16 mouse cellular contexts compared by ENCODE assay signal in genomic region chr9:120292488-120292887, GRCm38 (mm10). TPM values are rescaled to one million over a fixed set of nuclear protein-coding genes. Genes with fewer than 3 reads are reported as not detected.
"Had no signal": no experiment of that assay in that cellular context is flagged by ENCODE, and none has a peak within 500 bp of the region (broad histone marks: within the 10 kb centered on the region; RNA-seq: fewer than 3 reads in every experiment).

No protein-coding gene starts in this region.

- H3K9ac ChIP-seq: neural tube, embryonic 13.5 days; neural tube, embryonic 15.5 days; stomach, embryonic 15.5 days had no signal

- DNase-seq: right cerebral cortex, adult 18-20 months; right cerebral cortex, postnatal 14 days; right cerebral cortex, postnatal 25 days; right cerebral cortex, postnatal 4 days; spleen, adult 18-20 months; thymus, adult 18-20 months; thymus, adult 2 months; thymus, postnatal 14 days; thymus, postnatal 25 days; thymus, postnatal 36 days; thymus, postnatal 4 days had no signal

- H3K27me3 ChIP-seq: neural tube, embryonic 13.5 days; neural tube, embryonic 15.5 days; stomach, embryonic 15.5 days had no signal

- H3K9me3 ChIP-seq: neural tube, embryonic 13.5 days; neural tube, embryonic 15.5 days; stomach, embryonic 15.5 days had no signal

- H3K36me3 ChIP-seq: neural tube, embryonic 13.5 days; neural tube, embryonic 15.5 days; stomach, embryonic 15.5 days had no signal

- H3K4me1 ChIP-seq: neural tube, embryonic 13.5 days; neural tube, embryonic 15.5 days; stomach, embryonic 15.5 days had no signal

- H3K4me2 ChIP-seq: neural tube, embryonic 13.5 days; neural tube, embryonic 15.5 days; stomach, embryonic 15.5 days had no signal

- H3K4me3 ChIP-seq: neural tube, embryonic 13.5 days; neural tube, embryonic 15.5 days; stomach, embryonic 15.5 days had no signal

- H3K27ac ChIP-seq: neural tube, embryonic 13.5 days; neural tube, embryonic 15.5 days; stomach, embryonic 15.5 days; stomach, postnatal 0 days had no signal

RNA-seq across cellular contexts. Expression of gene Myrip, which starts 8.8 kb away (rescaled TPM):
- total RNA-seq: neutrophil, adult 5-6 weeks had no signal
